Mouse (Mus musculus) retina, adult 2 months (tissue): ENCODE measurements around the gene Map3k20.

Experiments used
- DNase-seq: peaks from one replicate; pipeline ENCODE4 v3.0.0-alpha.2; 2012; ENCODE audit warnings: low read depth, low spot score

Map3k20 gene

GRCm38 (mm10) chr2:72477221-72477620 is 191.8 kb downstream of the Map3k20 start:
- no peak for DNase-seq

GRCm38 (mm10) chr2:72478176-72478575 is 192.7 kb downstream of the Map3k20 start:
- no peak for DNase-seq

- no peak for DNase-seq
Observed at GRCm38 (mm10) chr2:72478921-72479320, 193.5 kb downstream of the Map3k20 start.

- DNase-seq = no peak
Observed at GRCm38 (mm10) chr2:72479818-72480217, 194.4 kb downstream of the Map3k20 start.

GRCm38 (mm10) chr2:72491650-72492049 is 206.2 kb downstream of the Map3k20 start:
- no peak for DNase-seq
